Mouse (Mus musculus) common myeloid progenitor, adult 5-6 weeks (primary cell): Measurements from ENCODE around the gene Umodl1. TPM values are rescaled to one million over a fixed set of nuclear protein-coding genes. Genes with fewer than 3 reads are reported as not detected.

Experiments used
- ATAC-seq: replicated peaks from 2 replicates; pipeline ENCODE4 v1.8.0; 2016; ENCODE audit warnings: low read depth, mild to moderate bottlenecking, moderate TSS enrichment, inconsistent platforms; ENCODE audit not compliant: poor library complexity, severe bottlenecking
- total RNA-seq: library from RNA; stranded (forward); fragments of 200-1000, 187-1606 nt; gene quantifications from 2 replicates; pipeline ENCODE4 v1.2.3, GENCODE M21; 2017

Gene Umodl1
- total RNA-seq, 1 experiment from 2014 or later: not detected

DNA sequence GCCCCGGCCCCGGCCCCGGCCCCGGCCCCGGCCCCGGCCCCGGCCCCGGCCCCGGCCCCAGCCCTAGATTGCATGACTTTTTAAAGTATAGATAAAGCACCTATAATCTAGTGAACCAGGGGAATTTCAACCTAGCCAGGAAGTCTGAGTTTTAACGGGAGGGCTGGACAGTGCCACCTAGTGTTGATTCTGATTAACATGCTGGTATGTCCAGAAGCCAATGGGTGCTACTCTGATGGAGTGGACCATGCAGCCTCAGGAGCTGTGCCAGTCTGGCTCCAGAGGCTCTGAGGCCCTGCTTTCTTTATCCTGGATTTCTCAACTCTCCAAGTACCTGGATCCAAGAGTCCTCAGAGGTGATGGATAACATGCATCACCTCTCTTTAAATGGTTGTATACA, 35.8 kb downstream of the Umodl1 start:
- peak; percentile 65; the same call in 1 of the 2 replicates for ATAC-seq

DNA sequence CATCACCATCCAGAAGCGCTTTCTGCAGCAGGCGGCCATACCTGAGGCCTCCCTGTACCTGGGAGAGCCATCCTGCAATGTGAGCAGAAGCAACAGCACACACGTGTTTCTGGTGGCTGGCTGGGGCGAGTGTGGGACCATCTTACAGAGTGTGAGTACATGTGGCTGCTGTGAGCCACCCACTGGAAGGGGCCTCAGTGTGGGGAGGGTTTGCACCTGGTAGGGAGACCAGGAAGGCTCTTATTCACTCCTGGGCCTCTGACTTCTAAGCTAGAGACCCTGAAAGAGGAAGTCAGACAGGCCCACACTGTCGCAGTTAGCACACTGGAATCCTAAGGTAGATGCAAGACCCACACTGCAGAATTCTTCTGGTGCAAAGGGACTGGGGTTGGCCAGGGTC, 41.9 kb downstream of the Umodl1 start:
- no peak for ATAC-seq

DNA sequence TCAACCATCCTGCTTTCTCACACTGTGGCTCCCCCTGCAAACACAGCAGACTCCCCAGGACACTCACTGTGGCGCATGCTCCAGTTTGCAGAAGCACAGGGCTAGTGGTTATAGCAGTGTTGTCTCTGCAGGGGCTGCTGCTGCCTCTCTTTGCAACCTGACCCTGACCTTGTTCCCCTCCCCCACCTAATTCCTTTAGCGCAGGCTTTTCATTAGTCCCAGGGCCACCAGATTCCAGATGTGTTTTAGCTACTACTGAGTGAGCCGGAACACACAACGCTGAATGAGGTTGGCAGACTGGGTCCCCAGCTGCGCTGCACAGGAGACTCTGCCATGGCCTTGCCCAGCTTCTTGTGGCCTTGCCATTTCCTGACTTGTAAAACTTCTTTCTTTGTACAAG, 46.5 kb downstream of the Umodl1 start:
- ATAC-seq: no peak

DNA sequence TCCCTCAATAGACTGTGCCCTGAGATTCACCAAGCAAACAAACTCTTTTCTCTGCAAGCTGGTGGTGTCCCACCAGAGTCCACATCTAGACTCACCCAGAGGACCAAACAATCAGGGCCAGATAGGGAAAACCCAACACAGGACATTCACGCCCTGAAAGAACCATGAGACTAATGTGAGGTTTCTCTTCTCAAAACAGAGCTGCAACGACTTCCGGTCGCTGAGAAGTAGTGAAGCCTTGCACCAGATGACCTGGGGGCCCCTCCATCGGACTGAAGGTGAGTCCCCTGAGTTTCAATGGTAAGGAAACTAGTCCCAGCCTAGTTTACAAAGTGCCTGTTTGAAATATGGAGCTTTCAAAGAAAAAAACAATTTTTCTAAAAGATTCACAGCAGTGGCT, 48.2 kb downstream of the Umodl1 start:
- no peak for ATAC-seq

DNA sequence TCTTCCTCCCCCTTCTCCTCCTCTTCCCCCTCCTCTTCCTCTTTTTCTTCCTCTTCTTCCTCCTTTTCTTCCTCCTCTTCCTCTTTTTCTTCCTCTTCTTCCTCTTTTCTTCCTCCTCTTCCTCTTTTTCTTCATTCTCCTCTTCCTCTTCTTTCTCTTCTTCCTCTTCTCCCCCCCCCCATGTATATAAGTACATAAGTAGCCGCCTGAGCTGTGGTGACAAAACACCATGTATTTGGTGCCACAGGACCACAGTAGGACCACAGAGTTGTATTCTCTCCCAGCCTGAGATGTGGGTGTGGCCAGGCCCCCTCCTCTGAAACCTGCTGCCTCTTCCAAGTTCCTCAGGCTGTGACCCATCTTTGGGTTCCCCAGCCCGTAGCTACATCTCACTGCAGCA, 50.8 kb downstream of the Umodl1 start:
- no peak for ATAC-seq

DNA sequence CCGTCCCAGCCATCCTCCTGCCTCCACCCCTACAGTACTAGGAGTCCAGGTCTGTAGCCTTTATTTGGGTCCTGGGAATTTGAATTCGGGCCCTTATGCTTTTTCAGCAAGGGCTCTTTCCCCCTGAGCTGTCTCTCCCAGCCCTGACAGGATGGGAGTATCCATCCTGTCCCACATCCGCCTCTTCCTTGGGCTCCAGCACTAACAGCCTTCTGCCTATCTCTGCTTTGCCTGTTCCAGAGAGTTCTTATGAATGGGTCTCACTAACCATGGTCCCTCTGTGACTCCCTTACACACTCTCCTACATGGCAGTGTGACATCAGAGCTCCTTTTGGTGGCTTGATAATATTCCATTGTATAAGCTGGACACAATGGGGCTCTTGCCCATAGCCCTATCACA, 52.9 kb downstream of the Umodl1 start:
- ATAC-seq: no peak

DNA sequence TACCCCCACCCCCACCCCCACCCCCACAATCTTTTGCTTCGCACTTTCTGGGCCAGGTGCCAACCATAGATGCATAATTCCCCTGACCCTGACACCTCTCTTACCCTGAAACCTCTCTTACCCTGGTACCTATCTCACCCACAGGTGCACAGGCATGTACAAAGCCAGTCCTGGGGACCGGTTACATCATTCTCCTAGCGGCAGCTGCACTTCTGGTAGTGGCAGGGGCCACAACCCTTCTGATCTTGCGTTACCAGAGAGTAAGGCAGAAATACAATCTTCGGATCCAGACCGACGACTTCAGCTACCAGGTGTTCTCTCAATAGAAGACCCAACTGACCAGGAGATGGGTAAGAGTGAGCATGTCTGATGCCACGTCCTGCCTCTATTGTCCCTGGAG, 54.0 kb downstream of the Umodl1 start:
- no peak for ATAC-seq

DNA sequence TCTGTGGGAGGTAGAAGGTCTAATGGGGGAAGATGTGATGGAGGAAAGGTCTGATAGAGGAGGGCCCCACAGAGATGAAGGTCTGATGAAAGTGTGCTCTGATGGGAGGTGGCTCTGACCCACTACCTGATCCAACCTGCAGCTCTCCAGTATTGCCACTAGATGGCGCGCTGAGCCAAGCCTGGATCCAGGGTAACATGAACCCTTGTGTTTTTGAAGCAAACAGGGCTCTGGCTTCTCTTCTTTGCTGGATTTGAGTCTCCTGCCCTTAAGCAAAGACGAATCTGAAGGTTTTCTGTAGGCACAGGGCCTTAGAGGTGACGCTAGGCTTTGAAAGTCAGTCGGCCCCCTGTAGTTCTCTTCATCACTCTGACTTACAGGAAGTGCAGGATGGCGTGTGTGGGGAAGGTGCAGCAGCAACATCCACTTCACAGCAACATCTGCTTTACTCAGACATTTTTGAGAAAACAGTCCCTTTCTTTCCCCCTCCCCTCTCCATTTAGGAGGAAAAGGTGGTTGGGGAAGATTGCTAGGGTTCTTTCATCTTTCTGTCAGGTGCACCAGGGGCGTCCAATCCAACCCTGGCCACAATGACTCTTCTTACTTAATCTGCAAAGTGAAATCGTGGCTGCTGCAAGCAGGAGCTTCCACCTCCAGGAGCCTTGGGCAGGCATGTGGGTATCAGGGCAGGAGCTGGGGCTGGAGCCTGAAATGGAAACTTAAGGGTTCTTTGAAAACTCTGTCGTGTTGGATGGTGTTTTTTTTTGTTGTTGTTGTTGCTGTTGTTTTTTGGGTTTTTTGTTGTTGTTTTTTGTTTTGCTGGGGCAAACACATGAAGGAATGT, 57.3 kb downstream of the Umodl1 start:
- peak; percentile 88 for ATAC-seq

DNA sequence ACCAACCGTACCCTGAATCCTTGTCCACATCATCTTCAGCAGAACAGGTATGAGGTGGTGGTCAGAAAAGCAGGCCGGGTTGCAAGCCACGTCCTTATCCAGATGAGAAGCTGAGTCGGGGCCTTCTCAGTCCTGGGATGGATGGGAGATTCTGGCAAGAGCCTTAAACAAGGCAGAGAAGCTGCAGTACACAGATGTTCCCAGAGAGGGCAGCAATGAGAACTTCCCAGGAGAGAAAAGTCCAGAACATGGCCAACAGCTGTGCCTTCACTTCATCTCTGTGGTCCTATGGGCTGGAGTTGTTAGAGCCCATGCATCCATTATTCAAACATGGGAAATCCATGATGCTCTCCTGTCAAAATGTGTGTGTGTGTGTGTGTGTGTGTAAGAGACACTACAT, 63.8 kb downstream of the Umodl1 start:
- ATAC-seq: peak; percentile 77

DNA sequence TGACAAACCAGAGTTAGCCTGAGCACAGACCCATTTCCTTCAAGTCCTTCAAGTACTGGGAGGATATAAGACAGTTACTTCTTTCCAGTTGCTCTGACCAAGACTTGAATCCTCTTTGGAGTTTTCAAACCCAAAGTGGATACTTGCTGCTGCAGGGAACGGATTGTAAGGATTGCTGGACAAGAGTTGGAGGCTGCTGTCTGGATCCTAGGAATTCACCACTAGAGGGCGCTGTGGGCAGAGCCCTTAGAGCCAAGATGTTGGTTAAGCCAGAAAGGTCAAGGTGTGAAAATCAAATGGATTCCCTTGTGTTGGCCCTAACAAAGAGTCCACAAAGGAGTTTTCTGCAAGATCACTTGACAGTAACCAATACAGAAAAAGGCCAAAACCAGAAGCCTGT, 65.1 kb downstream of the Umodl1 start:
- ATAC-seq: 0 out of 2 replicates have a peak, but pooled peaks have one; percentile 42

DNA sequence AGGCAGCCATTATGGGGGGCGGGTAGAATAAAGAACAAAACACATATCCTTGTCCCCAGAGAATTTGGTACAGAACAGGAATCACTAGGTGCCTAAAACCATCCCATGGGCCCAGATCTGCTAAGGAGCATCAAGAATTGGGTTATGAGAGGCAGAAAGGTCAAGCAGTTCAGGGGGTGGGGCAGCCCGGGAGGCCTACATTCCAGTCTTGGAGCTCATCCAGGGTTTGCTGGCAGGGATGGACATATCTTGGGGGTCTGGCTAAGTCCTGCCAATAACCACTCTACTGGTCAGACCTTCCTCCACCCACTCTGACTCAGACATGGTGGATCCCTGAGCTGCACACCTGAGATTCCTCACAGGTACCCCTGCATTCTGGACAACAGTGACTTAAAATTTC, 65.6 kb downstream of the Umodl1 start:
- ATAC-seq: no peak

DNA sequence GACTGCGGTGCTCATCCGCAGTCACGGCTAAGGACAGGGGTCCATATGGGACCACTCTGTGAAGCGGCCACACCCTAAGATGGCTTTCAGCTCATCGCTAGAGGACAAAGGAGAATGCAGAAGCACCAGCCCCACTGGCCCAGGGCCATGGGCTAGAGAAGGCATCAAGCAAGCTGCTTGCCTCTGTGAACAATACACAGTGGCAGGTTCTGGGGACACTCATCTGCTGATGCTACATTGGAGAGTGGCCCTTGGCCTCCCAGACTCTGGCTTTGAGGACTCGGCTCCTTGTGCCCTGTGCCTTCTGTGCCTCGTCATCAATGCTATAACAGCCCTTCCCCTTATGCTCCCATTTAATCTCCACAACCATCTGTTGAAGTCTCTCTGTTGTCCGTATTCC, 66.8 kb downstream of the Umodl1 start:
- no peak for ATAC-seq

DNA sequence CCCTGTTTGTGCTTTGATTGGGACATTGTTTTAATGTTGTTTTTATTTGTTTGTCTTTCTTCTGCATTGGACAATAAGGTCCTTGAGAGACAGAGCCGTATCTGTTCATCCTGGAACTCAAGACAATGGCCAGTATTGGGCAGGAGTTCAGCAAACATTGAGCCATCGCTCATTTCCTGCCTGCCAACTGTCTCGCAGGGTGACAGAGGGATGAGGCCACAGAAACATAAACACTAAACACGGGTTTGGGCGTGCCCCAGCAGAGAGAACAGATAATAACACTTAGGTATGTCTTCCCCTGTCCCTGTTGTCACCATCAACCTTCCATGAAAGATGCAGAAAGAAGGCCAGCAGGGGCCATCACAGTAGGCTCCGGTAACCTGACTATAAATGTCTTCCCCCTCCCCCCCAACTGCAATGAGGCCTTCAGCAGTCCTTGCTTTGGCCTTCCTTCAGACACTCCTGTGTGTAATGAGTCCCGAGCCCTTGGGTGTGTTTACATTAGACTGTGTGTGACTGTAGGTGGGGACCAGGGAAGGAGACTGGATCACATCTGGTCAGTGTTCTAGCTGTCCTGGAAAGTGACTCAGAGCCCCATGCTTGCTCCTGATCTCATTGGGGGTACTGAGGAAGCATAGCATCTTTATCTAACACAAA, 69.8 kb downstream of the Umodl1 start:
- no peak for ATAC-seq

DNA sequence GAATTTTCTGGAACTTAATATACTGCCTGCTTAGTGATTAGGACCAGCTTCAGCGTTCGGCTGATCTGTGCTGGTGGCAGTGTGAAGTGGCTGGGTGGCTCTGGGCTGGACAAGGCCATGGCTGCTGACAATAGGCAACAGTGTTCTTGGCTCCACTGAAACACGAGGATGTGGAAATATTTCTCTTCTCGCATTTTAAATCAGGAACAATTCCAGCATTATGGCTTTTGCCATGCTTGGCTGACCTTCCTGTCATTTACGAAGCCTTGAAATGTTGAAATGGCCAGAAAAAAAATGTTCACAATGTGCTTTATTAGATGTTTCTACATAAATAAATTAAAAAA, 70.3 kb downstream of the Umodl1 start:
- no peak for ATAC-seq

DNA sequence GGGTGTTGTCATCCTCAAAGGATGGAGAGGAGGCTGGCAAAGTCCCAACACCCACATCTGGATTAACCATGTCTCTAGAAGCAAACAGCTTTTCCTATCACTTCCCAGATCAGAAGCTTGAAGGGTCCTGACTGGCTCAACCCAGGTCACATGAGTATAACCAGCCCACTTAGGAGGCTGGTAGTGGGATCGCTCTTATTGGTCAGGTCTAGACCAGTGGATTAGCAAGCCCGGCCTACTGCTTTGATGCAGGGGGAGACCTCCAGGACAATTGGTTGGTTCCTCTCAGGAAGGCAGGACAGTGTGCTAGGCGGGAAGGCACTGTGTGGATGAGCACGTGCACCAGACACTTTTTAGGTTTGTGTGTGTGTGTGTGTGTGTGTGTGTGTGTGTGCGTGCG, 72.5 kb downstream of the Umodl1 start:
- ATAC-seq: no peak

DNA sequence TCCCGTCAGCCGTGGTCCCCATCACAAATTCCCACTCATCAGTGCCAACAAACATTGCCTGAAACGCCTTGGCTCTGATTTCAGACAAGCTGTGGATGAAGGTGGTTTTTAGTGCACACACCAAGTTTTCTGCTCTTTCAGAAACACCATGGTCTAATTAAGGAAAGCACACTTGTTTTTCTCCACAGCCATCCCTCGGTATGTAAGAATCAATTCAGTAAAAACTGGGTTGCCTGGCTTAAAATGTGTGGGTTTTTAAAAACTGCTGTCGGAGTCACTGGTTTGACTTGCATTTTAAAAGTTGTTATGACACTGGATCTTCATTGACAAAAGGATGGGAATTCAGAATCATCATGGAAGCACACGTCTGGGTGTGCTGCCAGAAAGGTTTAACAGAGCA, 73.3 kb downstream of the Umodl1 start:
- ATAC-seq: no peak

DNA sequence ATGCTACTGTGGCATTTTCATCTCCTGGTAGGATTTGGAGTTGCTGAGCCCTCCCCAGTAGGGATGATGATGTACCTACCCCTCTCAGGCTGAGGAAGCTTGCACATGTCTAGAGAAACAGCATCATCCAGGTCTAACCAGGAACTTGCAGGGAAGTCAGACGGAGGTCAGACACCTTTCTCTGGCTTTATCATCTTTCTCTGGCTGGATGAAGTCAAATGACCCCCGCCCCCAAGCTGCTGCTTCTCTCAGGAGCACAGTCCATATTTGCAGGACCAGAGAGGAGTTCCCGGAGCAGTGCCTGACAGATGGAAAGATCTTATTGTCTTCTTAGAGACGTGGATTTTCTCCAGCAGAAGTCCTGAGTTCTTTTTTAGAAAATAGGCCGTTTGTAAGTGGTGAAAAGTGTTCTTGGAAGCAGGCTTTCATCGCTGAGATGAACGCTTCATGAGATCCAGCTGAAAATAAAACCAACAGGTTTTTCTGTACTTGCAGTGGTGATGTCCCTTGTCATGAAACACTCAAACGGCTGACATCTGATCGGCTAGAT, 74.5 kb downstream of the Umodl1 start:
- ATAC-seq: no peak

DNA sequence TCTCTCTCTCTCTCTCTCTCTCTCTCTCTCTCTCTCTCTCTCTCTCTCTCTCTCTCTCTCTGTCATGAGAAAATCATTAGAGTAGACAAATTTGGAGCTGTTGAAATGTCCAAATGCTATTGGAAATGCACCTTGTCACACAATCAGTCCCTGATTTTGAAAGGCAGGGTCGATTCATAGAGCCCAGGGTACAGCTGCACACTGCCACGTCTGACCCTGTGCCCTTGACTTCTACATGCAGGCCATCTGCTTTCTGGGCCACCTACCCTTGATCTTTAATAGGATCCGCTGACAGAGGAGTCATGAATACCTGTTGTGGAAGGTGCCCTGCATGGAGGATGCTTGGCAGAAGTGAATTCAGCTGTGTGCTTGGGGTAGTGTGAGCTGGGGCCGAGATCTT, 75.0 kb downstream of the Umodl1 start:
- no peak for ATAC-seq

DNA sequence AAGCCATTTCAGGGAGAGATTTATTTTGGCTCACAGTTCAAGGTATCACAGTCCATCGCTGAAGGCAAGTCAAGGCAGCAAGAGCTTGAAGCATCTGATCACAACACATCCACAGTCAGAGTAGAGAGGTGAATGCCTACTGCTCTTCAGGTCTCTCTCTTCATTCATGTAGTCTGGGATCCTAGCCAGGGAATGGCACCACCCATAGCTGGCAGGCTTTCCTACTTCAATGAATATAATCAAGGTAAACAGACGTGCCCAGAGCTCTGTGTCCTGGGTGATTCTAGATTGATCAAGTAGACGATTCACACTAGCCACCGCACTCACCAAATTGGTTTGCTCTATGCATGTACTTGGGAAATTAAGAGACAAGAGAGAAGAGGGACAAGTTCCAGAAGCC, 77.9 kb downstream of the Umodl1 start:
- no peak for ATAC-seq

DNA sequence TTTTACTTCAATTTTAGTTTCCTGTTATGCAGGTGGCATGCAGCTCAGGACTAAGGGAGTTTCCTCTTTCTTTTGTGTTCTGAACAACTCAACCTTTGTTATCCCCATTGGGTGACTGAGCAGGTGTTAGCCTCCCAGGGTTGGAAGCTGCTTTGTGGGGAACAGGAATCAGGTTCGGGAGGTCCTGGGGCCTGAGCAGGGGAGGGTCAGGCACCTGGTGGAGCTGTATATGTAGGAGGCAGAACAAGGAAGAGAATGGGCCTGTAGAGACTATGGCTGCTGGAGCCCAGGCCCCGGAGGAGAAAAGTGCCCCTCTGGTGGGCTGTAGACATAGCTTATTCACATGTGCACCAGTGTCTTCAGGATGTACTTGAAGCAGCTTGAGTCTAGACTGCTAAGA, 78.8 kb downstream of the Umodl1 start:
- no peak for ATAC-seq

DNA sequence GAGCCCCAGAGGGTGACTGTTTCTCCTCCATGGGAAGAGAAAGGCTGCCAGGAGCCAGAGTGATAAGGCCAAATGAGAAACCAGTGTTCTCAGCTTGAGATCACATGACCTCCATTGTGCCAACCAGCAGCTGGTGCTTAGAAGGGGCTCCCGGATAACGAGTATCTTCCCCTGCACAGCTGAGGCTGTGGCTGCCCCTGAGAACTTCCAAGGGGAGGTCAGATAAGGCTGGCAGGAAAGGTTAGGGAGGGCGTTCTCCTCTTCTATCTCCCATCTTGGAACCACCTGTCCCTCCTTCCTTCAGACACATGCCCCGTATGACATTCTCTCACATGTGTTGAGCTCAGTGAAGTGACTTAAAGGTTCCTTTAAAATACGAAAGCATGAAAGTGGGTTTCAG, 79.7 kb downstream of the Umodl1 start:
- peak; percentile 70 for ATAC-seq
